Mouse (Mus musculus) liver, embryonic 14.5 days (tissue): ENCODE measurements around the gene Gpatch2.

Experiments
- CTCF ChIP-seq: IDR thresholded peaks from 2 replicates; pipeline ENCODE4 v1.5.1; 2016; ENCODE audit warnings: antibody characterized with exemption, low read depth, control low read depth
- EP300 ChIP-seq: IDR thresholded peaks from 2 replicates; pipeline ENCODE4 v1.6.1; 2016; ENCODE audit warnings: antibody characterized with exemption, low read depth

DNA sequence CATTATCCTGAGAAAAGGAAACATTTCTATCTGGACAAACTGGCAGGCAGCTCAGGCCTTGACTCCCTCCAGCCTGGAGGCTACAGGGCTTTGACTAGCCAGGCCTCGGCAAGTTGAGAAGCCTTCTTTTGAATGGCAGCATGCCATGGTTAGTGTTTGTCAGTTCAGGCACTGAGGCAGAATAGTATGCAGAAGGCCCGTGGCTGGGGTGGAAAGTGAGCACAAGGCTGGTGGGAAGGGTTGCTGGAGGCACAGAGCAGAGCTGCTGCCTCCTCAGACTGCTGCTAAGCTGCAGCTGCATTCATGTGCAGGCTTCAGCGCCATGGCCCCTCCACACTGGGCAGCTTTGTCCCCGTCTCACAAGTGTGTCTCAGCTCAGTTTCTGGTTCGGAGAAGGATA lies 85.3 kb downstream of the Gpatch2 start:
- no peak for TF ChIP-seq EP300
- no peak for TF ChIP-seq CTCF
